Mouse (Mus musculus): Measurements from ENCODE around the gene Ecel1. TPM values are rescaled to one million over a fixed set of nuclear protein-coding genes. Genes with fewer than 3 reads are reported as not detected.

The Ecel1 gene
- 0.16 and 0.32 TPM in 2 replicates for polyA plus RNA-seq (2015; fragmentation: Nextera tagmentation; extraction: Ambion mirVana)

DNA sequence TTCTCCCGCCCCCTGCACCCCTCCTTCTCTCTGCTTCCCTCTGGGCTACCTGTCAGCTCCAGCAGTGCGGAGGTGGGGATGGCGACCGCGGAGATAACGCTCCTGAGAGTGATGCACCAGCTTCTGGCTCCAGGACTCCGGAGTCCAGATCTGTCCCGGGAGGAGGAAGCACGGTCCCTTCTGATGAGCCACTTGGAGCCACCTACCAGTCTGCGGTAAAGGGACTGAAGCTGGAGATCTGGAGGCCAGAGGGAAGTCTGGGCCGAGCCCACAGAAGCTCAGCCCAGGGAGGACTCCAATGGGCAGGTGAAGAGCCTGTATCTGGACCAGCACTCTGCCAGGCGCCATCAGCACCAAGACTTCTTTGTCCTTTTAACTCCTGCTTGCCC is at the start of gene Ecel1:
Ecel1 (minus strand) TSS at position 323 of the 389 bp plus-strand sequence.
- DNase-seq = no peak
- no peaks in the 10 kb centered on the region for H3K4me1 ChIP-seq (ENCODE audit: insufficient read depth)
- no peak within 1 kb of the TSS for H3K9ac ChIP-seq (replicated peaks)
- TF ChIP-seq EP300 (IDR thresholded peaks at IDR 0.05; ENCODE audit: low read depth) = no peak
- TF ChIP-seq CTCF (IDR thresholded peaks at IDR 0.05; ENCODE audit: low read depth) = no peak
- no peak within 1 kb of the TSS for H3K4me3 ChIP-seq (ENCODE audit: low read depth, low read length)
- no peak within 1 kb of the TSS for H3K4me2 ChIP-seq (ENCODE audit: low read depth, low read length)
- H3K9me3 ChIP-seq (ENCODE audit: low read length) = no peaks in the 10 kb centered on the region
- no peak for ATAC-seq
- WGBS (ENCODE audit: insufficient replicate concordance) = 2% methylated on average over 12 of the region's 12 CpGs
- H3K36me3 ChIP-seq (replicated peaks; ENCODE audit: insufficient read depth, low read length) = no peaks in the 10 kb centered on the region
- H3K27me3 ChIP-seq (ENCODE audit: insufficient read depth, low read length) = peaks cover 72% of the 10 kb centered on the region
- H3K27ac ChIP-seq (ENCODE audit: low read depth) = no peak within 1 kb of the TSS

DNA sequence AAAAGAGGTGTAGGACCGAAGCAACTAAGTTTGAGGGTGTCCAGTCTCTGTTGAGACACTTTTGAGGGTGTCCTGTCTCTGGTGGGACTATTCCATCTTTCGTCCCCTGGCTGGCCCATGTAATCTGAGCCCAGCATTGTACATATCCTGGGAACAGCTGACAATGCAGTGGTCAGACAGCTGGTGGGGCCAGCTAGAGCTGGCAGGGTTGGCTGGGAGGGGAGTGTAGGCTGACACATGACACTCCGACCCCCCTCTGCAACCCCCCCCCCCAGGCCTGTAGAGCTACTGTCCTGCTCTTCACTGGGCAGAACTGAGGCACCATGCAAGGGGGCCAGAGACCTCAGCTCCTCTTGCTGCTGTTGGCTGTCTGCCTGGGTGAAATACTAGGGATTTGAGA is 49.2 kb upstream of the Ecel1 start:
- WGBS (ENCODE audit: insufficient replicate concordance) = 43% methylated on average over 3 of the region's 3 CpGs
- H3K4me3 ChIP-seq (ENCODE audit: low read depth, low read length) = no peak overlapping the region
- DNase-seq (no peak), ATAC-seq (no peak)
- H3K4me2 ChIP-seq (ENCODE audit: low read depth, low read length) = no peak overlapping the region
- TF ChIP-seq EP300 (IDR thresholded peaks at IDR 0.05; ENCODE audit: low read depth) (no peak), CTCF (IDR thresholded peaks at IDR 0.05; ENCODE audit: low read depth) (no peak)
- H3K4me1 ChIP-seq (ENCODE audit: insufficient read depth) = no peaks in the 10 kb centered on the region
- peaks cover 22% of the 10 kb centered on the region; the same call in 1 of the 2 replicates for H3K27me3 ChIP-seq (ENCODE audit: insufficient read depth, low read length)
- H3K36me3 ChIP-seq (replicated peaks; ENCODE audit: insufficient read depth, low read length) = no peaks in the 10 kb centered on the region
- no peak overlapping the region for H3K9ac ChIP-seq (replicated peaks)
- no peak overlapping the region for H3K27ac ChIP-seq (ENCODE audit: low read depth)
- no peaks in the 10 kb centered on the region for H3K9me3 ChIP-seq (ENCODE audit: low read length)

DNA sequence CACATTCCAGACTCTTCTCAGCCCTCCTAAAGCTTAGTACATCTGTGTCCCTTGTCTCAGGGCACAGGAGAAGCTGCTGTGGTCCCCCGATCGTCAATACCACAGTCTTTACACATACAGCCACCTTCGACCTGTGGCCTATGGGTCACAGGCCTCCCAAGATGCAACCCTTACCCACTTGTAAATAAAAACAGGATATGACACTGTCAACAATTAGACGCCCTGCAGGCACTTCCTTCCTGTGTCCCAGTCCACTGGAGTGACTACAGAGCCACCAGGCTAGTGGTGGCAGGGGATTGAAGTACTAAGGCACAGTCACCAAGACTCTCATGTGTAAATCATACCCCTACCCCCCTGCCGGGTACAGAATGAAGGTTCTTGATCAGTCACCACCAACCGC is 48.7 kb upstream of the Ecel1 start:
- H3K4me2 ChIP-seq (ENCODE audit: low read depth, low read length) = no peak overlapping the region
- ATAC-seq = no peak
- DNase-seq = no peak
- no peak overlapping the region for H3K9ac ChIP-seq (replicated peaks)
- 42% methylated on average over 6 of the region's 6 CpGs for WGBS (ENCODE audit: insufficient replicate concordance)
- no peaks in the 10 kb centered on the region for H3K9me3 ChIP-seq (ENCODE audit: low read length)
- peaks cover 22% of the 10 kb centered on the region; the same call in 1 of the 2 replicates for H3K27me3 ChIP-seq (ENCODE audit: insufficient read depth, low read length)
- no peaks in the 10 kb centered on the region for H3K4me1 ChIP-seq (ENCODE audit: insufficient read depth)
- H3K4me3 ChIP-seq (ENCODE audit: low read depth, low read length) = no peak overlapping the region
- H3K27ac ChIP-seq (ENCODE audit: low read depth) = no peak overlapping the region
- H3K36me3 ChIP-seq (replicated peaks; ENCODE audit: insufficient read depth, low read length) = no peaks in the 10 kb centered on the region
- TF ChIP-seq CTCF (IDR thresholded peaks at IDR 0.05; ENCODE audit: low read depth) (no peak), EP300 (IDR thresholded peaks at IDR 0.05; ENCODE audit: low read depth) (no peak)

DNA sequence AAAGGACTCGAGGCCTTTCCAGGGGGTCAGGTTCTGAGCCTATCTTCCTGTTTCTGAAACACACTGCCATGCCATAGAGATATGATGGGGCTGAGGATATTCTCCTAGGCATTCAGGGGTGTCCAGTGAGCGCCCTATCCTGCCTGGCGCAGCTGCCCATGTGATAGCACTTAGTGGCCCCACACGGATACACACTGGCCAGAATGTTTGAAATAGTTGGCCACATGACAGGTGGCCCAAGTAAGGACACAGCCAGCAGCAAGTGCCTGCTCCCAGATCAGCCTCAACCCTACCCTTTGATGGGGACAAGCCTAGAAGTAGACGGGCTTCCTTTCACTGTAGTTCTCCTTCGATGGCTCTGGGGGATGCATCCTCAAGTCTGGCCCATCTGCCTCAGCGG is 48.1 kb upstream of the Ecel1 start, which contains the start of gene Chrng:
Chrng (plus strand) TSS at position 193 of the 400 bp plus-strand sequence.
- ATAC-seq = no peak
- TF ChIP-seq CTCF (IDR thresholded peaks at IDR 0.05; ENCODE audit: low read depth) (no peak), EP300 (IDR thresholded peaks at IDR 0.05; ENCODE audit: low read depth) (no peak)
- Histone ChIP-seq H3K27ac (ENCODE audit: low read depth) (no peak within 1 kb of the TSS), H3K9me3 (ENCODE audit: low read length) (no peaks in the 10 kb centered on the region), H3K4me2 (ENCODE audit: low read depth, low read length) (no peak within 1 kb of the TSS), H3K36me3 (replicated peaks; ENCODE audit: insufficient read depth, low read length) (no peaks in the 10 kb centered on the region), H3K4me3 (ENCODE audit: low read depth, low read length) (no peak within 1 kb of the TSS), H3K27me3 (ENCODE audit: insufficient read depth, low read length) (peaks cover 22% of the 10 kb centered on the region; the same call in 1 of the 2 replicates), H3K9ac (replicated peaks) (no peak within 1 kb of the TSS), H3K4me1 (ENCODE audit: insufficient read depth) (no peaks in the 10 kb centered on the region)
- WGBS (ENCODE audit: insufficient replicate concordance) = 80% methylated on average over 7 of the region's 7 CpGs
- no peak for DNase-seq

DNA sequence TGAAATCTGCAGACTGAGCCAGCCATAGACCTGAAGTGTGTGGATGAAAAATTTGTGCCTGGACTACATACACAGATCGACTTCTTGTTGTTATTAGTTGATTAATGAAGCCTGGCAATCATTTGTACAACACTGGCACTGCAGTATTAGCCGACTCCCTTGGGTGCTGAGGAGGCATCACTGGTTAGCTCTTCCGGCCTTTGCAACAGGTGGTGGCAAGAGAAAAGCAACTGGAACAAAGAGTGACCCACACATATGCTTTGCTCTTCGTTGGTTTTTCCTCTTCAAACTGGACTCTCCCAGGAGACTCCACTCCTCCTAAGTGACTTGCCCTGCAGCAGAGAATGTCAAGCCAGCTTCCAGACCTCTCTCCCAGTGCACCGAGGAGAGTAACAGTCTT is 47.5 kb upstream of the Ecel1 start:
- peaks cover 22% of the 10 kb centered on the region; the same call in 1 of the 2 replicates for H3K27me3 ChIP-seq (ENCODE audit: insufficient read depth, low read length)
- no peaks in the 10 kb centered on the region for H3K36me3 ChIP-seq (replicated peaks; ENCODE audit: insufficient read depth, low read length)
- H3K4me3 ChIP-seq (ENCODE audit: low read depth, low read length) = no peak overlapping the region
- no peak for TF ChIP-seq EP300 (IDR thresholded peaks at IDR 0.05; ENCODE audit: low read depth)
- TF ChIP-seq CTCF (IDR thresholded peaks at IDR 0.05; ENCODE audit: low read depth) = no peak
- H3K4me1 ChIP-seq (ENCODE audit: insufficient read depth) = no peaks in the 10 kb centered on the region
- H3K9me3 ChIP-seq (ENCODE audit: low read length) = no peaks in the 10 kb centered on the region
- WGBS (ENCODE audit: insufficient replicate concordance) = 72% methylated on average over 5 of the region's 5 CpGs
- H3K9ac ChIP-seq (replicated peaks) = no peak overlapping the region
- DNase-seq (no peak), ATAC-seq (no peak)
- no peak overlapping the region for H3K4me2 ChIP-seq (ENCODE audit: low read depth, low read length)
- no peak overlapping the region for H3K27ac ChIP-seq (ENCODE audit: low read depth)

DNA sequence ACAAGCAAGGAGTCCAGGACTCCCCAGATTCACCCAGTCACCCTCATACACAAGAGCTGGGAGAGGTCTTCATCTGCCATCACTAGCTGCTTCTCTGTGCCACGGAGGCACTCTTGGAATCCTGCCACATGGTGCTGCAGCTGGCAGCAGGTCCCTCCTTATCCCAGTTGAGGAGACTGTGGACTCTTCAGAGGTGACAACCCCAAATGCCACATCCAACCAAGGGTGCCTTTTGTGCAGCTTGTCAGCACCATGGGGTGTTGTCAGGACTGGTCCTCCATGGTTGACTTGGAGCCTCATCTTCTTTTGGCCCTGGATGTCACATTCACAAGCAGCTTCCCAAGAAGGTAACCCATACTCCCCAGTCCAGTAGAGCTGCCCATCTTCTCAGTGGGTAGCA is 45.5 kb upstream of the Ecel1 start:
- Histone ChIP-seq H3K4me3 (ENCODE audit: low read depth, low read length) (no peak overlapping the region), H3K27ac (ENCODE audit: low read depth) (no peak overlapping the region), H3K4me2 (ENCODE audit: low read depth, low read length) (no peak overlapping the region), H3K9me3 (ENCODE audit: low read length) (no peaks in the 10 kb centered on the region), H3K27me3 (ENCODE audit: insufficient read depth, low read length) (peaks cover 11% of the 10 kb centered on the region; the same call in 1 of the 2 replicates), H3K9ac (replicated peaks) (no peak overlapping the region), H3K36me3 (replicated peaks; ENCODE audit: insufficient read depth, low read length) (no peaks in the 10 kb centered on the region), H3K4me1 (ENCODE audit: insufficient read depth) (no peaks in the 10 kb centered on the region)
- TF ChIP-seq CTCF (IDR thresholded peaks at IDR 0.05; ENCODE audit: low read depth) = no peak
- TF ChIP-seq EP300 (IDR thresholded peaks at IDR 0.05; ENCODE audit: low read depth) = no peak
- DNase-seq (no peak), ATAC-seq (no peak)
- 53% methylated on average over 1 of the region's 1 CpGs for WGBS (ENCODE audit: insufficient replicate concordance)

DNA sequence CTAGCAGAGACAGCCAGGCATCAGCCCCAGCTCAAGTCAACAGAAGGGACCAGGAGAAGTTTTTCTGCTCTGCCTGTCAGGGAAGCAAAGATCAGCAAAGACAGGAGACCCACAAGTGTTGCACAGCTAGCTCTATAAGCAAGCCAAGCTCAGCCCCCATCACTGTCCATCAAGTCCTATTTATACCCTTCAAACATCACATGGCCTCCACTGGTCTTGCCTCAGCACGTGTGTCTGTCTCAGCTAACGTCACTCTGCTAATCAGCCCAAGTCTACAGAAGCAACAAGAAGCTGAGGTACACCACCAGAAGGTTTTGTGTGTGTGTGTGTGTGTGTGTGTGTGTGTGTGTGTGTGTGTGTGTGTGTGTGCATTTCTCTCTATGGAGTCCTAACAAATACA is 44.5 kb upstream of the Ecel1 start:
- H3K9ac ChIP-seq (replicated peaks) = no peak overlapping the region
- 0 out of 2 replicates have a peak, but pooled peaks cover 2% of the 10 kb centered on the region for H3K27me3 ChIP-seq (ENCODE audit: insufficient read depth, low read length)
- H3K9me3 ChIP-seq (ENCODE audit: low read length) = no peaks in the 10 kb centered on the region
- 40% methylated on average over 2 of the region's 2 CpGs for WGBS (ENCODE audit: insufficient replicate concordance)
- H3K27ac ChIP-seq (ENCODE audit: low read depth) = no peak overlapping the region
- H3K4me1 ChIP-seq (ENCODE audit: insufficient read depth) = no peaks in the 10 kb centered on the region
- ATAC-seq (no peak), DNase-seq (no peak)
- H3K36me3 ChIP-seq (replicated peaks; ENCODE audit: insufficient read depth, low read length) = no peaks in the 10 kb centered on the region
- no peak overlapping the region for H3K4me2 ChIP-seq (ENCODE audit: low read depth, low read length)
- TF ChIP-seq EP300 (IDR thresholded peaks at IDR 0.05; ENCODE audit: low read depth) (no peak), CTCF (IDR thresholded peaks at IDR 0.05; ENCODE audit: low read depth) (no peak)
- no peak overlapping the region for H3K4me3 ChIP-seq (ENCODE audit: low read depth, low read length)

Measured in liver, postnatal 0 days (tissue).